Mouse (Mus musculus) testis, adult 2 months (tissue): ENCODE data around the gene Tcte2.

Experiments
- CTCF ChIP-seq: fragments of 200-500 bp; IDR thresholded peaks from 2 replicates; pipeline ENCODE4 v1.5.1; 2012; ENCODE audit warnings: low read depth, mild to moderate bottlenecking, inconsistent platforms, low read length, moderate library complexity; ENCODE audit not compliant: control insufficient read depth, insufficient read depth, insufficient replicate concordance
- POLR2A ChIP-seq: fragments of 200-500 bp; IDR thresholded peaks from 2 replicates; pipeline ENCODE4 v1.6.1; 2012; ENCODE audit warnings: low read depth, mild to moderate bottlenecking, inconsistent platforms, low read length, moderate library complexity; ENCODE audit not compliant: control insufficient read depth

DNA sequence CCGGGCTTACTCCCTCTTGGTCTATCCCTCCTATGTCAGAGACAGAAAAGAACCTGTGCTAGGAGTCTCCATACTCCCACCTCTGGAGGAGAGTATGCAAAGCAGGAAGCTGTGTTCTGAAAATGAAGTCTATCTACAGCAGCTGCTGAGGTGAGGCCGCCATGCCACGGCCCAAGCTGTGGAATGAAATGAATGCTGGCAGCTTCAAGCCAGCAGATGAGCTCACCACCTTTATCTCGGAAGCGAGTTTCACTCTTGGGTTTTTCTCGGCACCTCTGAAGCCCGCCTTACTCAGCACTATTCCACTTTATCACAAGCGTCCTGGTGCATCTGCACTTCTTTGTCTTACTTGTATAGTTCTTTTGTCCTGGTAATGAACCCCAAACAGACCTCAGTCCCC, 28.9 kb downstream of the Tcte2 start:
- TF ChIP-seq POLR2A: no peak
- no peak for TF ChIP-seq CTCF
